Mouse (Mus musculus) right cerebral cortex, postnatal 10 days (tissue): ENCODE measurements around the gene Gm20388.

Experiments
- DNase-seq, 2 experiments: peaks; one replicate each; pipeline ENCODE4 v3.0.0; 2021; ENCODE audit warnings: low spot score in 2 of 2

Gene Gm20388

DNA sequence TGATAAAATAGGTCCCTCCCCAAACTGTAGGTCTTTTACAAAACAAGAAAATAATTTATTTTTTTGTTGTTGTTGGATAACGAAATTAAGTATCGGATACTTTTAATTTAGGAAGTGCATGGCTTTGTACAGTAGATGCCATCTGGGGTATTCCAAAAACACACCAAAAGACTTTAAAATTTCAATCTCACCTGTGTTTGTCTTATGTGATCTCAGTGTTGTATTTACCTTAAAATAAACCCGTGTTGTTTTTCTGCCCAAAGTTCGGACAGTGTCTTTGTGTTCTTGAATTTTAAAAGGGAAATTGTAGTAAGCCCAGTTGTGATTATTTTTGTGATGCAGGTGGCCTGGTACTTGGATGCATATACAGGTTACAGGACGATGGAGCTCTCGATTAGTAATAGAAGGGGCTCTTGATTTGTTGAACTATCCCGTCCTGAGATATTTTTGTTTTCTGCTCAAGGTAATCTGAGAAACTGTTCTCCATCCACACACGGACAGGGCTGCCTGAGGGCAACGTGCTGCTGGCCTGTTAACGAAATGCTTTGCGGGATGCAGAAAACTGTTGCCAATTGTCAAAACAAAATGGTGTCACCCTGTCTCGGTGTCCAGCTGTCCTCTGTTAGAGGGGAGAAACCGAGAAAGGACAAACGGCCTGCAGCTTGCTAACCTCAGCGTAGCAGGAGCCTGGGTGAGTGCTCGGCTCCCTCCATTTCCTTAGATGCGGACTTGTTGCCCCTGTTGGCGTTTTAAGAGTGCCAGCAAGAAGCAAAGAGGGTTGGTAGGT is 1208.2 kb downstream of the Gm20388 start:
- DNase-seq = no peak

DNA sequence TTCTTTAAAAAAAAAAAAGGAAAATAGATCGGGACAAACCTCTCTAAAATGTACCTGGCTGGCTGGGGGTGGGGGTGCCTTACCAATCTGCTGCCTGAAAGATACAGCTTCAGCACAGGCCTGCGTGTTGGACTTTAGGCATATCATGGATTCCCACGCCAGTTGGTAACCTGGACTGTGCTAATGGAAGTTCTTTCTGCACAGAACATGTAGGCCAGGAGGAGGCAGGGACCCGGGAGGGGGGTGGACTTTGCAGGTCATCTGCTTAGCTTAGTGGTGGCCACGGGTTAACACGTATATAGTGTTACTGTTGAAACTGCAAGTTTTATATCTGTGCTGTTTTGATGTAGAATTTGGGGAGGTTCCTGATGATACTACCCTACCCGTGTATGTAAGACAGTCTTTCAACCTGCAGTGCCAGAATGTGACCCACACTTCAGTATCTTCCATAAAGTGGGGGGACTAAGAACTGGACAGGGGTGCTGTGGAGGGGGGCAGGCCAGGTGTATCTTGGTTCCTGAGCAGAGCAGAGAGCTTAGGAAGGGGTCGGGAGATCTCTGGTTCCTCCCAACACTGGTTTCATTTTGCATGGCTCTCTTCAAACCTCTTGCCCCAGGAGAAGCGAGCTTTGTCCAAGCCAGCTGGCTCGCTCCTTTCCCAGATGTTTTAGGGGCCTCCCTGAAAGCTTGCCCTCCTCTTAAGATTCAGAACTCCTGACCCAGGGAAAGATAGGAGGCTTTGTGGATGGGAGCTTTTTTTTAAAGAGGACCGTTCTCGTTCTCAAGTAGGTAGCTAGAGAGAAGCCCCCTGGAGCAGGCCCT is 1209.2 kb downstream of the Gm20388 start:
- no peak for DNase-seq

DNA sequence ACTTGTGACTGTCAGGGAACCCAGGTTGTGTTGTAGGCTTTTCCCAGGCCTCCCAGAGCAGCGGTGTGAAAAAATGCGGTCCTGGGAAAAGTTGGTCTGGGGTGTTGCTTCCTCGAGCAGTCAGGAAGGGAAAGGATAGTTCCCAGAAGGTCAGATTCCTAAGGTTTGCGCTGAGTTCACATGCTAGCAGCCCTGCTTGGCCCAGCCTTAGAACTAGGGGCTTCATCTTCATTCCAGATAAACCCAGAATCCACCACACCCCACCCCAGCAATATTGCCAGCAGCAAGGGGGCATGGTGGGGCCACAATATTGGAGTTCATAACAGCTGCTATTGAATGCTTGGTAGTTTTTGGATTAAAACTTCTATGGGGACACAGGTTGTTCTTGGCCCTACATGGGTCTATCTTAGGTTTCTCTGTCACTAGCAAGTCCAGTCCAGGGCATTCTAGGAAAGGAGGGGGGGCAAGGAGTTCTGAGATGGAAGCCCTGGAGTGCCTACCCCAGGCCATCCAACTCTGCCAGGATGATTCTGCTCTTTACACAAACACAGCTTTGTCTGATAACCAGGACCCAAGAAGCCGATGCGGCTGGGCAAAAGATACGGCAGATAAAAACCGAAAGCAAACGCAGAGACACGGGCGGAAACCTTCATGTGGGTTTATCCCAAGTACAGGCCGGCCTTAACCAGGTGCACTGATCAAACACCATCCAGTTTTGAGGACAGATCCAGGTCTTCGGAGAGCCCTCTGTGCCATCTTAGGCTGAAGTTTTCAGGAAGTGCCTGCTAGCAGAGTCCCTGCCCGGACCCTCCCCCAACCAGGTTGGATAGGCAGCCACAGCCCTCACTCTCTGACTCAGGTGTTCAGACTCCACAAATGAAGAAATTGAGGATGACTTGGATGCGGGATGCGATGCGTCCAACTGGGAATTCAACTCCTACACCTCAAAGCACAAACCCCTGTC is 1210.1 kb downstream of the Gm20388 start:
- DNase-seq = no peak

DNA sequence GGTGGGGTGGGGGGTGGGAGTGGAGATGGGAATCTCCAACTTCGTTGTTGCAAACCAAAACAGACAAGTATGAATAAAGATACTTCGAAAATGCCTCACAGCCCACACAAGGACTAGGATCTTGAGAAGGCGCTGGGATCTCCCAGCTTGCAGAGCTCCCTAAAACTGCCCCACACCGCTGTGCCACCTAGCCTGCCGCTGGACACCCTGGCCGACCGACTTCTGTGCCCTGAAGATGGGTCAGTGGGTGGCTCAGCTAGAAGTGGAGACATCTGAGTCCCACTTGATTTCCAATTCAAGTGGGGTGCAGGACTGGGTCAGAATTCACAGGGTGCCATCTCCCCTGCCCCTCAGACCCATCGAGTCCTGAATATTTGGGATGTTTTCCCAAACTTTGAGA is 1211.1 kb downstream of the Gm20388 start:
- DNase-seq = no peak

DNA sequence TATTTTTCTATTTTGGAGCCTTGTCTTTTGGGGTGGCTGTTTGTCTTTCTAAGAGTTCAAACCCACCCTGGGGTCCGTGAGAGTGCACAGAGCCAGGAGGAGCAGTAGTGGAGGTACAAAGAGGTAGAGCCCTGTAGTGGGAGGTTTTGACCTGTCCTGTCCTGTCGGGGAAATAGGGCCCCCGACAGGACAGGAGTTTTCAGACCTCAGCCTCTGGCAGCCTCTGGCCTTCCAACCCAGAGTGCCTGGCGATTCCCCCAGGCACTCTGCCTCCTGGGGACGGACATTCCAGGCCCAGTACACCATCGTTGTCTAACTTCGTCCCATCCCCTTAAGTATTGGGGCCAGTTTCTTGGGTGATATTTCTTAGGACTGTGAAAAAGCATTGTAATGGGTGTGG is 1211.7 kb downstream of the Gm20388 start:
- DNase-seq = no peak

DNA sequence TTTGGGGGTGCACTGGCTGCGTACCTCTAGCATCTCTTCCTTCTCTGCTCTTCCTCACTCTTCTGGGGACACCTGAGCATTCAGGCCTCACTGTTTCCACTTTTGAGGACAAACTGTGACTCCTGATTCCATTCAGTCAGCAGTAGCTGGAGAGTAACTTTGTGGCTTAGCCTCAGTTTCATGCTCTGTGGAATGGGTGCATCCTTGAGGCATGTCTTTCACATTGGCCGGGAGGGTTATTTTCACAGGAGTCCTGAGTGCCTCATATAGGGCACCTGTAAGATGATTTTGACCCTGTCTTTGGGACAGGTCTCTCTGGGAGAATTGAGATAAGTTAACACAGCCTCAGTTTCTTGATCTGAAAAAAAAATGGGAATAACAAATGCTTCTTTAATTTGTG is 1212.5 kb downstream of the Gm20388 start:
- DNase-seq = no peak

DNA sequence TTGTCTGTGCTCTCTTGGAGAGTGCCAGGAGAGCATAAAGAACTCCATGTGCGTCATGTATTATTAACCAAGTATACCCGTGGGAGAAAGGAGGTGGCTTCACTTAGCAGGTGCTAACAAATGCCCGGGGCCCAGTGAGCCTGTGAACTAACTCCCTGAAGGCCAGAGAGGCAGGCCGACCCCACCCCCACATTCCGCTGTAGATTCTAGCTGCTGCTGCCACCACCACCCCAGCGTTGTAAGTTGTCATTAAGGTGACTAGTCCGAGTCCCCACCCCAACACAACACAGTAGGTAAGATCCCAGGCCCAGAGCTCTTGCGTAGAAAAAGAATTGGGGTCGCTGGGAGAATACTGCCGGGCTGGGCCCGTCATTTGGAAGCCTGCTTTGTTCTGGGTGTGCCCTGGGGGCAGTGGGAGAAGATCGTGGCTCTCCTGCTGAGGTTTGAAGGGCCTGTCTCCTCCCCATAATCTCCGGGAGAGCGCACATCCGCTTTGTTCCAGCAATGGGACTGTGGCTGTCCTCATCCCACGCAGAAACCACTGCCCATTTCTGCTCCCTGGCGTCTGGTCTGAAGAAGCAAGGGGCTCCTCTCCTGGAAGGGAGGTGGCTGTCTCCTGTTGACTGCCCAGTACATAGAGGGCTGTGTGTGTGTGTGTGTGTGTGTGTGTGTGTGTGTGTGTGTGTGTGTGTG is 1214.1 kb downstream of the Gm20388 start:
- no peak for DNase-seq

DNA sequence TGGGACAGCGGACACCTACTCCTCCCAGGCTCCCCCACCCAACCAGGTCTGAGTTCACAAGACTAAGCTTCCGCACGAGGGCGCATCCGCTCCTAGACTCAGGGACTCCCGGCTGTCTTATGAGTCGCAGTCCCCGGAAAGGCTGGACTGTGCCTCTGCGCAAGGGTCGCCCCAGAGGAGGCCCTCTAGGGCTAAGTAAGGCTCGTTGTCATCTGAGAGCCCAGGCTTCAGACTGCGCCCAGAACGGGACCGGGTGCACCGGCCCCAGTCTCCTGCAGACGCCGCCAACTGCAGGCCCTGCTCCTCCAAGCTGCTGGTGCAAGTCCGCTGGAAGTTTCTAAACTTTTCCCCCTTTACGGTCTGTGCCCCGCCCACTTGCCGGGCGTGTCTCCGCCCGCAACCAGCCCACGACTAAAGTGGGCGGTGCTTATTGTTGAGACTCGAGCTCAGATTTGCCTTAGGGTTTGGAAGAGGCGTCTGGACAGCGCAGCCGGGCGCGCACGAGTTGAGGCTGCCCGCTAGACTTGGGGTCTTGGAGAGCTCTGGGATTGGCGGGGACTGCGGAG is 1214.8 kb downstream of the Gm20388 start:
- peak; percentile 64 to 71 for DNase-seq

DNA sequence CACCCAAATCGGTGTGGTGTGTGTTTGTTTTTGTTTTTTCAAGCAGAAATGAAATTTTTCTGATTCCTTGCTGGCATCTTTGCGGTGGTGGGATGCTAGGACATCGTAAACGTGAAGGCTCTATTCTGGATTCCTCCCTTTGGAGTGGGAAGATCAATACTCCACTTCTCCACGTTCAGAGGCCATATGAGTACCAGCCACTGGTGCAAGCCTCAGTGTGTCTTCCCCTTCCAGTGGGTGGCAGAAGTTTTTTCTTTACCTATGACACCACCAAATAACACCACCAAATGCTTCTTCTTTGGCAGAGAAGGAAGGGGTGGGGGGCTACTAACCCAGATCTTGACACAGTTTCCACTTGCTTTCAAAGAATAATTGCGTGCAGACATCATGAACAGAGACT is 1215.5 kb downstream of the Gm20388 start:
- DNase-seq = no peak

DNA sequence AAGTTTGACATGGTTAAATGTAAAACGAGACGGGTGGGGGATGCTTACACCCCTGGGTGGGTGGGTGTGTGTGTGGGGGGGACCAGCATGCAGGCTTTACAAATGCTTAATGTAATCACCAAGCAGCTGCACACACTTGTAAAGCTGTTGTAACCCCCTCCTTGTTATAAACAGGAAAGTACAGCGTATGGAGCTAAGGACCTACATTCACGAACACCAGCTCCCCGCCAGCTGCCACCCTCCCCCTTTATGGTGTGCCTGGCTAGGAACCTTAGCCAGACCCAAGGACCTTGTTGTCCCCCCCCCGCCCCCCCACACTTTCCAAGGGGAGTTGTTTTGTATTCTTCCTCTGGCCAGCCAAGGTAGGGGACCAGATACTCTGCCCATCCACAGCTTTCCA is 1216.1 kb downstream of the Gm20388 start:
- no peak for DNase-seq

DNA sequence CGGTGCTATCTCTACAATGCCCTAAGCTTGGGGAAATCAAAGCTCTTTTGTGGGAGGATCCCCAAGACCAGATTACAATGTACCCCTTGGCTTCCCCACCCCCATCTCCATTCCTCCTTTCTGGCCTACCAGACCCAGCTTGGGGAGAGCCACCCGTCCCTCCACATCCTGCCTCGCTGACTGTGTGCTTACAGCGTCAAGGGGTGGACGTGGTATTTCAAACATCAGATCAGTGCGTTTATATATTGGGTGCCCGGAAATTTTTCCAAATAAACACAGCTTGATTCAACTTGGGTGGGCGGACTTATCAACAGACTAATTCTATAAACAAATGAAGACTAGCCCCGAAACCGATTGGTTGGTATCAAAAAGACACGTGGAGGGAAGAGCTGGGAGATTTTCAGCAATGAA is 1216.7 kb downstream of the Gm20388 start:
- DNase-seq = no peak

DNA sequence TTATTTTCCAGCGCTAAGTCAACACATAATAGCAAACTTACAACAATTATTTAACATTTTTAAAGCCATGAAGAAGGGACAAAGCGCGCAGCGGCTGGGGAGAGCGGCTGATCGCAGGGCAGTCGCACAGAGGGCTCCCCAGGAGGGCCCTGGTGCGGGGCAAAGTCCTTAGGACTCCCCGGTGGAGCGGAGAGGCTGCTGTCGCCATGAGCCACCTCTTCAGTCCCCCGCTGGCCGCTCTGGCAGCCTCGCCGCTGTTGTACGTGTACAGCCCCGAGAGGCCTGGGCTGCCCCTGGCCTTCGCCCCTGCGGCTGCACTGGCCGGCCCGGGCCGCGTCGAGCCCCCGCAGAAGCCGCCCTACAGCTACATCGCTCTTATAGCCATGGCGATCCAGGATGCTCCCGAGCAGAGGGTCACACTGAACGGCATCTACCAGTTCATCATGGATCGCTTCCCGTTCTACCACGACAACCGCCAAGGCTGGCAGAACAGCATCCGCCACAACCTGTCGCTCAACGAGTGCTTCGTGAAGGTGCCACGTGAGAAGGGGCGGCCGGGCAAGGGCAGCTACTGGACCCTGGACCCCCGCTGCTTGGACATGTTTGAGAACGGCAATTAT is 1217.2 kb downstream of the Gm20388 start, which contains the start of gene Foxl1:
Gene Foxl1, plus strand, starts transcription at position 185 of the 620 bp plus-strand sequence.
- DNase-seq = no peak

DNA sequence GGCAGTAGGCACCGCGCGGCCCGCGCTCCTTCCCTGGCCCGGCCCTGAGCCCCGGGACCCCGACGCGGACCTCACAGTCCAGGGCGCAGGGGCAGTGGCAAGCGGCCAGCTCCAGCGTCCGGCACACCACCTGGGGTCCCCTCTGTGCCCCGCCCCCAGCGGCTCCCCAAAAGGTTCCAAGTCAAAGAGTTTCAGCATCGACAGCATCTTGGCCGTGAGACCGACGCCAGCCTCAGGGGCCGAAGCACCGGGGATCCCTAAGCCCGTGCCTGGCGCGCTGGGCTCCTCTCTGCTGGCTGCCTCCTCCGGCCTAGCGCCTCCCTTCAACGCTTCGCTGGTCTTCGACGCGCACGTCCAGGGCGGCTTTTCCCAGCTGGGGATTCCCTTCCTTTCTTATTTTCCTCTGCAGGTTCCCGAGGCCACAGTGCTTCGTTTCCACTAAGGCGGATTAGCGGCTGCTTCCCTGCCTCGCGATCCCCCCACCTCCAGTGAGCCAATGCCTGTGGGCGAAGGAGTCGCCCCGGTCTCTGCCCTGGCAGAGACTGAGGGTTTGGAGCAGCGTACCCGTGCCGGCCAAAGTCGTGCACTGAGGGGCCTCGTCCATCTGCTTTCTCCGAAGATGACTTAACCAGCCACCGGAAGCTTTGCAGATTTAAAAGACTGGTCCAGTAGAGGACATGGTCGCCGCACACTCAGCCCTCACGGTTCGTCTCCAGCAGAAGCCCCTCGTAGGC is 1218.1 kb downstream of the Gm20388 start:
- no peak for DNase-seq

DNA sequence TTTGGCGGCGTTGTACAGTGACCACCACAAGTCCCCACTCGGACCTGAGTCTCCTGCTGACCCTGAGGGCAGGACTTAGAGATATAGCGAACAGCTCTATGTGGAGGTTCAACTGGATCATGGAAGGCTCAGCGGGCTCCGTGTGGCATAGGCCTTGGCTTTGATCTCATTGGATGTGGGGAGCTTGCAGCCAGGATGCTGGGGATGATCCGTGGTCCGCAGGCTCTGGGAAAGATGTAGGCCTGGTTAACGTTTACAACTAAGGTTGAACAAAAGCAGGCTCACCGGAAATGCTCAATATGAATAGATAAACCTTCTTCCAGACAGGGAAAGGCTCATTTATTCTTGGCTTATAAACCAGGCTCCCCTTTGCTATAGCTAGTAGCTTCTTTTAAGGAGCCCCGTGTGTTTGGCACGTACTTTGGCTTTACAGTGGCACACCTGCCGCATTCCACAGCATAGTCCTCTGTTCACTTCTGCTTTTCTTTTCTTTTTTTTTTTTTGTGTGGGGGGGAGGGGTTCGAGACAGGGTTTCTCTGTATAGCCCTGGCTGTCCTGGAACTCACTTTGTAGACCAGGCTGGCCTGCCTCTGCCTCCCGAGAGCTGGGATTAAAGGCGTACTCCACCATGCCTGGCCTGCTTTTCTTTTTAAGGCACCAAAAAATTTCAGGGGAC is 1218.8 kb downstream of the Gm20388 start:
- DNase-seq = no peak

DNA sequence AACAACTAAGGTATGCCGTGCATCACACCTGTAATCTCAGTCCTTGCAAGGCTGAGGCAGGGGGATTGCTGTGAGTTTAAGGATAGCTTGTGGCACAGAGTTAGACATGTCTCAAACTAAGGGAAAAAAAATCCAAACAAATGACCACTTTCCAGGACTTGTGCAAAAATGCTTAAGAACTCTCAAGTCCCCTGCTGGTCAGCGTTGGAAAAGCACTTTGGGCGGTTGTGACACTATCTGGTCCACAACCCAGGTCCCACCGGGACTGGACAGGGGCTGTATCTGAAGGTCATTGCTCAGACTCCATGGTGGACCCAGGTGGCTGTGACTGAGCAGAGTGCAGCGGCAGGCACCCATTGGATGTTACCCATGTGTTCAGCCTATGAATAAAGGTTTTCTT is 1219.9 kb downstream of the Gm20388 start:
- no peak for DNase-seq

DNA sequence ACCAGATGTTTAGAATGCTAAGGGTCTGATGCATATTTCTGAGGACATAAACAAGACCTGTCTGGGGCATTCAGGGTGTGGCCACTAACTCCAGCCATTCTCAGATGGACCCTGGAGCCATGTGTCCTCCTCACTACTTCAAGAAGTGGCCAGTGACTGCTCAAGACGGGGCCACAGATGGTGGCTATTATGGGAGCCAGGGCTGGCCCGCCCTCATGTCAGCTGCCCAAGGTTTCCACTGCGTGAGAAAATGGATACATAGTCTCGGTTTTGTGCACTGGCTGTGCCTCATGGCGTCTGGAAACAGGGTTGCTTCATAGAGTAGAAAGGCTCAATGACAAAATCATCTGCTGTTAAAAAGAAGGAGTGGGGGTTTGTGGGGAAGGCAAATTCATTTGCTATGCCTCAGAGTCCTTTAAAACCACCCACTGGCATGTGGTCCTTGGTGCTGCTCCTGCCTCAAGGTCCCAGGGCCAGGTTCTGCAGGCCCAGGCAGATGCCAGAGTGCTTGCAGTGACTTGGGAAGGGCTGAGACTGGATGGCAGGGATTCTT is 1222.4 kb downstream of the Gm20388 start:
- no peak for DNase-seq

DNA sequence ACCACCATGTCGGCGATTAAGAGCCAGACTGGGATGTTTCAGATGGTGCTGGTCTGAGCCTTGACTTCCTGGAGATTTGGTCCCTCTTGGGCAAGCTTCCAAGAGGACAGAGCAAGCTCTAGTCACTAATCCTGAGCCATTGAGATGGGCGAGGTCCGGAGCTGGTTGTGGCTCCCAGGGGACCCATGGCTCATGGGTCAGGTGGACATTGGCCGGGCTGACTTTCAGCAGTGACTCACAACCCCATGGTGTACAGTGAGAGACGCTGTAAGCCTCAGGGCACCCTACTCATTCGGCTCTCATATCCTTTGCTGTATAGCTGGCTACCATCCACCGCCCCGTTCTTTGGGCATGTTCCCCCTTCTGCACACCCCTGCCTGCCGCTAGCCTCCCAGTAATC is 1223.5 kb downstream of the Gm20388 start:
- DNase-seq = no peak

DNA sequence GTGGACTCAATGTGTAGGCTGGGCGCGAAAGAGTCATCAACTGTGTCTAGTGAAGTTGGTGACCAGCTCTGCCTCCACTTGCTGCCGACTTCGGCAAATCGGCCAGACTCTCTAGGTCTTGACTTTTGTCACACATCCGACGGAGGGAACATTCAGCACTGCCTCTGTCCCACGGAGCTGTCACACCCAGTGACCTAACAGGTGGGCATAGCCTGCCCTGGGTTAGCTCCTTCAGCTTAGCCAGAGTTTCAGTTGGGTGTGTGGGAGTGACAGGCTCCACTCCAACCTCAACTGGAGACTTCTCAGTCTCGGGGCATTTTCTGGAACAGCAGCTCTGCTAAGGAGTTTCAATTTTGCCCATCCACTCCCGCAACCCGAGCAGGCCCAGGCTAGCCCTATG is 1223.9 kb downstream of the Gm20388 start:
- no peak for DNase-seq

DNA sequence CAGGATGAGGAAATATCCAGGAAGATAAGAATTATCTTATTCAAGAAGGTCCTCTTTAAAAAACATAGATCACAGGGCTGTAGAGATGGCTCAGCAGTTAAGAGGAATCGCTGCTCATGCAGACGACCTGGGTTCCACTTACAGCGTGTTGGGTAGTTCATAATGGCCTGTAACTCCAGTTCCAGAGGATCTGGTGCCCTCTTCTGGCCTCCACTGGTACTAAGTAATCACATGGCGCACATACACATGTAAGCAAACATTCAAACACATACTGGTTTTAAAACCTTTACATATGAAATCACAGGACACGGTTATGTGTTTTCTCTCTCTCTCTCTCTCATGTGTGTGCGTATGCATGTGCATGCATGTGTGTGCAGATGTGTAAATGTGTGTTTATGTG is 1226.2 kb downstream of the Gm20388 start:
- DNase-seq = no peak
